Mouse (Mus musculus): ENCODE results near the gene Susd1.

- TF ChIP-seq CTCF (IDR thresholded peaks at IDR 0.05; ENCODE audit: low read depth, low read length), result no peak
- no peak for TF ChIP-seq TAL1 (conservative IDR thresholded peaks at IDR 0.05; ENCODE audit: low read depth, low read length)
These were observed 157.6 kb downstream of the Susd1 start for GRCm38 (mm10) chr4:59280876-59281275.

Data from G1E (cell line).